Mouse (Mus musculus) small intestine, adult 2 months (tissue): ENCODE data around the gene Il25.

Experiments used
- CTCF ChIP-seq: fragments of 200-500 bp; IDR thresholded peaks from 2 replicates; pipeline ENCODE4 v1.5.1; 2012; ENCODE audit warnings: low read depth, mild to moderate bottlenecking, control low read depth, inconsistent platforms, low read length, moderate library complexity, mixed read lengths; ENCODE audit not compliant: insufficient replicate concordance, insufficient read length; ENCODE audit errors: extremely low read depth
- POLR2A ChIP-seq: fragments of 200-500 bp; IDR thresholded peaks from 2 replicates; pipeline ENCODE4 v1.6.1; 2012; ENCODE audit warnings: low read depth, mild to moderate bottlenecking, control low read depth, inconsistent platforms, low read length, moderate library complexity

GRCm38 (mm10) chr14:54892200-54892599 lies 40.3 kb upstream of the Il25 start, which contains the start of gene Pabpn1:
- no peak for TF ChIP-seq POLR2A
- no peak for TF ChIP-seq CTCF
